Mouse (Mus musculus) stomach, embryonic 14.5 days (tissue): ENCODE results near the gene Clec2h. TPM values are rescaled to one million over a fixed set of nuclear protein-coding genes. Genes with fewer than 3 reads are reported as not detected.
"Not testable (repeated sequence)": the region's sequence is repeated elsewhere in the genome, so short reads cannot be mapped to it uniquely, and the experiment has no call there.

Experiments used
- ATAC-seq: fragments of 200-750 bp; cut with Nextera tagmentation; 2 replicates; pipeline ENCODE4 v1.8.0; 2017; ENCODE audit warnings: low read depth, moderate TSS enrichment; ENCODE audit not compliant: insufficient number of reproducible peaks, insufficient read depth, low FRiP score
- H3K27ac ChIP-seq: fragments of 300-500 bp; sonication (generic); 2 replicates; pipeline ENCODE4 v1.5.1; 2014; ENCODE audit warnings: mild to moderate bottlenecking, low read length, moderate library complexity, mixed read lengths
- H3K27me3 ChIP-seq: fragments of 300-500 bp; sonication (generic); 2 replicates; pipeline ENCODE4 v1.6.1; 2014; ENCODE audit warnings: low read length, control low read depth, mixed read lengths; ENCODE audit not compliant: control insufficient read depth, insufficient read depth
- H3K36me3 ChIP-seq: fragments of 300-500 bp; sonication (generic); 2 replicates; pipeline ENCODE4 v1.6.1; 2014; ENCODE audit warnings: mild to moderate bottlenecking, control low read depth, low read length, moderate library complexity, mixed read lengths; ENCODE audit not compliant: control insufficient read depth, insufficient read depth
- H3K4me1 ChIP-seq: fragments of 300-500 bp; sonication (generic); 2 replicates; pipeline ENCODE4 v1.6.1; 2014; ENCODE audit warnings: low read length, control low read depth, mixed read lengths; ENCODE audit not compliant: control insufficient read depth, insufficient read depth
- H3K4me2 ChIP-seq: fragments of 300-500 bp; sonication (generic); replicated peaks from 2 replicates; pipeline ENCODE4 v1.6.1; 2014; ENCODE audit warnings: low read depth, low read length, control low read depth
- H3K4me3 ChIP-seq: fragments of 300-500 bp; sonication (generic); 2 replicates; pipeline ENCODE4 v1.5.1; 2014; ENCODE audit warnings: low read depth, low read length, control low read depth
- H3K9ac ChIP-seq: fragments of 300-500 bp; sonication (generic); replicated peaks from 2 replicates; pipeline ENCODE4 v1.6.1; 2014; ENCODE audit warnings: low read depth, mild to moderate bottlenecking, control low read depth, low read length, moderate library complexity, mixed read lengths
- H3K9me3 ChIP-seq: fragments of 300-500 bp; sonication (generic); 2 replicates; pipeline ENCODE4 v1.6.1; 2016; ENCODE audit warnings: low read depth, low read length, control low read depth; ENCODE audit not compliant: control insufficient read depth
- WGBS: fragments of 180-500 bp; shearing (Covaris S2); extraction: QIAGEN DNeasy Blood & Tissue Kit; methylation state at CpG from one replicate; pipeline ENCODE4 v1.1.7; 2014; 5-methylcytosine and 5-hydroxymethylcytosine counted together
- polyA plus RNA-seq: library from polyadenylated mRNA; unstranded; fragments of >200 nt; fragmentation: Nextera tagmentation; extraction: Ambion mirVana; gene quantifications from 2 replicates; pipeline ENCODE4 v1.2.1, GENCODE M21; 2014

Clec2h gene
- polyA plus RNA-seq, 1 experiment from 2014 or later = not detected

- Histone ChIP-seq H3K9me3 (no peaks in the 10 kb centered on the region; the same call in 1 of the 2 replicates), H3K27me3 (no peaks in the 10 kb centered on the region), H3K27ac (no peak overlapping the region), H3K4me2 (no peak overlapping the region), H3K36me3 (no peaks in the 10 kb centered on the region), H3K4me1 (no peaks in the 10 kb centered on the region), H3K9ac (no peak overlapping the region), H3K4me3 (no peak overlapping the region)
- ATAC-seq = no peak
- WGBS = 80% methylated on average over 2 of the region's 2 CpGs
Observed at GRCm38 (mm10) chr6:128641116-128641716, 21.0 kb upstream of the Clec2h start.

GRCm38 (mm10) chr6:128643999-128644398 is 18.2 kb upstream of the Clec2h start:
- H3K27ac ChIP-seq = no peak overlapping the region
- no peaks in the 10 kb centered on the region for H3K36me3 ChIP-seq
- 66% methylated on average over 2 of the region's 2 CpGs for WGBS
- no peaks in the 10 kb centered on the region for H3K9me3 ChIP-seq
- H3K27me3 ChIP-seq = no peaks in the 10 kb centered on the region
- no peak overlapping the region for H3K4me2 ChIP-seq
- H3K4me3 ChIP-seq = no peak overlapping the region
- ATAC-seq = no peak
- H3K9ac ChIP-seq = no peak overlapping the region
- H3K4me1 ChIP-seq = no peaks in the 10 kb centered on the region

- WGBS = 96% methylated on average over 20 of the region's 20 CpGs
- H3K27ac ChIP-seq, H3K4me2 ChIP-seq, ATAC-seq, H3K4me3 ChIP-seq, H3K9ac ChIP-seq, H3K4me1 ChIP-seq, H3K9me3 ChIP-seq, H3K27me3 ChIP-seq, H3K36me3 ChIP-seq: not testable (repeated sequence)
Observed at GRCm38 (mm10) chr6:128644694-128645093, 17.5 kb upstream of the Clec2h start.

GRCm38 (mm10) chr6:128645708-128646107 is 16.5 kb upstream of the Clec2h start:
- H3K4me1 ChIP-seq, H3K9me3 ChIP-seq, H3K36me3 ChIP-seq, H3K4me3 ChIP-seq, H3K9ac ChIP-seq, H3K4me2 ChIP-seq, H3K27me3 ChIP-seq, ATAC-seq, H3K27ac ChIP-seq: not testable (repeated sequence)
- WGBS = 76% methylated on average over 12 of the region's 12 CpGs

- Histone ChIP-seq H3K9me3 (no peaks in the 10 kb centered on the region), H3K27me3 (no peaks in the 10 kb centered on the region), H3K4me1 (no peaks in the 10 kb centered on the region), H3K4me3 (no peak overlapping the region), H3K9ac (no peak overlapping the region), H3K27ac (no peak overlapping the region), H3K4me2 (no peak overlapping the region), H3K36me3 (no peaks in the 10 kb centered on the region)
- WGBS = 60% methylated on average over 3 of the region's 3 CpGs
- ATAC-seq = no peak
Observed at GRCm38 (mm10) chr6:128649681-128650080, 12.5 kb upstream of the Clec2h start.

GRCm38 (mm10) chr6:128650187-128650586 is 12.0 kb upstream of the Clec2h start:
- WGBS = 50% methylated on average over 1 of the region's 1 CpGs
- H3K4me1 ChIP-seq = no peaks in the 10 kb centered on the region
- H3K4me3 ChIP-seq = no peak overlapping the region
- H3K9me3 ChIP-seq = no peaks in the 10 kb centered on the region
- no peak overlapping the region for H3K4me2 ChIP-seq
- H3K9ac ChIP-seq = no peak overlapping the region
- no peak for ATAC-seq
- H3K27ac ChIP-seq = no peak overlapping the region
- no peaks in the 10 kb centered on the region for H3K27me3 ChIP-seq
- no peaks in the 10 kb centered on the region for H3K36me3 ChIP-seq

GRCm38 (mm10) chr6:128650827-128651226 is 11.4 kb upstream of the Clec2h start:
- not testable (repeated sequence) for H3K9ac ChIP-seq, H3K4me1 ChIP-seq, H3K4me3 ChIP-seq, H3K27me3 ChIP-seq, H3K9me3 ChIP-seq, H3K36me3 ChIP-seq, H3K27ac ChIP-seq, H3K4me2 ChIP-seq
- ATAC-seq = peak; percentile 62; the same call in 1 of the 2 replicates
- WGBS = 81% methylated on average over 4 of the region's 7 CpGs

GRCm38 (mm10) chr6:128652938-128653337 is 9.2 kb upstream of the Clec2h start:
- H3K9me3 ChIP-seq = no peaks in the 10 kb centered on the region
- H3K4me1 ChIP-seq = no peaks in the 10 kb centered on the region
- no peaks in the 10 kb centered on the region for H3K27me3 ChIP-seq
- no peak overlapping the region for H3K4me3 ChIP-seq
- no peaks in the 10 kb centered on the region for H3K36me3 ChIP-seq
- H3K9ac ChIP-seq = no peak overlapping the region
- no peak for ATAC-seq
- WGBS = 96% methylated on average over 1 of the region's 1 CpGs
- no peak overlapping the region for H3K27ac ChIP-seq
- H3K4me2 ChIP-seq = no peak overlapping the region

GRCm38 (mm10) chr6:128661249-128661648 is 936 bp upstream of the Clec2h start:
- H3K9ac ChIP-seq = no peak overlapping the region
- ATAC-seq = no peak
- H3K27ac ChIP-seq = no peak overlapping the region
- H3K4me1 ChIP-seq = no peaks in the 10 kb centered on the region
- no peaks in the 10 kb centered on the region for H3K27me3 ChIP-seq
- WGBS = 90% methylated on average over 1 of the region's 1 CpGs
- no peak overlapping the region for H3K4me3 ChIP-seq
- H3K4me2 ChIP-seq = no peak overlapping the region
- no peaks in the 10 kb centered on the region for H3K36me3 ChIP-seq
- no peaks in the 10 kb centered on the region for H3K9me3 ChIP-seq
